Mouse (Mus musculus) embryonic facial prominence, embryonic 10.5 days (tissue): ENCODE measurements around the gene Got1. TPM values are rescaled to one million over a fixed set of nuclear protein-coding genes. Genes with fewer than 3 reads are reported as not detected.
"Not testable (repeated sequence)": the region's sequence is repeated elsewhere in the genome, so short reads cannot be mapped to it uniquely, and the experiment has no call there.

Experiments
- DNase-seq: peaks from one replicate; pipeline ENCODE4 v3.0.0-alpha.2; 2017; ENCODE audit warnings: low spot score
- H3K27ac ChIP-seq: fragments of 300-500 bp; sonication (generic); replicated peaks from 2 replicates; pipeline ENCODE4 v1.5.1; 2016; ENCODE audit warnings: mild to moderate bottlenecking
- H3K27me3 ChIP-seq: fragments of 300-500 bp; sonication (generic); replicated peaks from 2 replicates; pipeline ENCODE4 v1.6.1; 2016; ENCODE audit warnings: low read depth, mild to moderate bottlenecking; ENCODE audit not compliant: poor library complexity, severe bottlenecking
- H3K36me3 ChIP-seq: fragments of 300-500 bp; sonication (generic); replicated peaks from 2 replicates; pipeline ENCODE4 v1.6.1; 2016; ENCODE audit warnings: mild to moderate bottlenecking, moderate library complexity
- H3K4me1 ChIP-seq: fragments of 300-500 bp; sonication (generic); 2 replicates; pipeline ENCODE4 v1.6.1; 2016
- H3K4me3 ChIP-seq: fragments of 300-500 bp; sonication (generic); 2 replicates; pipeline ENCODE4 v1.5.1; 2016; ENCODE audit warnings: mild to moderate bottlenecking, moderate library complexity
- H3K9me3 ChIP-seq: fragments of 300-500 bp; sonication (generic); 2 replicates; pipeline ENCODE4 v1.6.1; 2016; ENCODE audit warnings: mild to moderate bottlenecking
- WGBS: fragments of 180-500 bp; shearing (Covaris S2); methylation state at CpG from one replicate; pipeline ENCODE4 v1.1.7; 2016; 5-methylcytosine and 5-hydroxymethylcytosine counted together
- polyA plus RNA-seq: library from polyadenylated mRNA; unstranded; fragments of >200 nt; fragmentation: Nextera tagmentation; extraction: Ambion mirVana; gene quantifications from 2 replicates; pipeline ENCODE4 v1.2.1, GENCODE M21; 2016

The Got1 gene
- polyA plus RNA-seq, 1 experiment from 2014 or later, result 57.9 TPM

DNA sequence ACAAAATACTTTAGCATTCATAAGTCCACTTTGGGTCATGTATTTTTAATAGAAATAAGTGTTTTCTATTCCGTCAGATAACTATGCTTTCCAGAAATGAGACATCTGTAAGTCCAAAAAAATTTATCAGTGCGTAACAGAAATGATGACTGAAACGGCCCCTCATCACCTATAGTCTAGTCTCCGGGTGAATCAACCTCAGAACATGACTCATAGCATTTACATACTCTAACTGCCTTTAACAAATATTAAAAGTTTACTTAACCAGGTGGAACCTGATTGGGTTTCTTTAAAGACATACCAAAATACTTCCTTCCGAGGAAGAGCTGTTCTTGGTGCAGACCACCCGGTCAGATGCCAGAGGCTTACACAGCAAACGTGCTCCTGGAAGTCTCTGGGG lies 6.1 kb downstream of the Got1 start:
- no peaks in the 10 kb centered on the region for H3K9me3 ChIP-seq
- no peaks in the 10 kb centered on the region for H3K27me3 ChIP-seq
- no peak for DNase-seq
- no peak overlapping the region for H3K4me3 ChIP-seq
- H3K4me1 ChIP-seq, result peaks cover 25% of the 10 kb centered on the region
- 86% methylated on average over 7 of the region's 7 CpGs for WGBS
- H3K36me3 ChIP-seq, result peaks cover 41% of the 10 kb centered on the region
- no peak overlapping the region for H3K27ac ChIP-seq

DNA sequence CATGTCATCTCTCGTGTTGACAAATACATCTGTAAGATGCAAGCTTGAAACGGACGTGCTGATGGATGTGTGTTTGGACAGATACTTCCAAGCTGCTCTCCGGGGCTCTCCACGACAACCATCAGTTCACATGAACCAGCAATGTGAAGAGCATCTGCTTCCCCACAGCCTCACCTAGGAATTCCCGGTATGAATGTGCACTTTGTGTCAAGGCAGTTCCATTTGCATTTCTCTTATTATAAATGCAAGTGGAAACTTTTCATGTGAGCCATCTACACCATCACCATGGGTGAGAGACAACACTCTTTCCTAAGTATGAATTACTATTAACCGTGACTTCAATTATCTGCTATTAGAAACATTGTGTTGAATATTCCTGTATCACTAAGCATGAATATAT lies 6.6 kb downstream of the Got1 start:
- no peaks in the 10 kb centered on the region for H3K27me3 ChIP-seq
- WGBS, result 90% methylated on average over 7 of the region's 7 CpGs
- no peaks in the 10 kb centered on the region for H3K9me3 ChIP-seq
- no peak overlapping the region for H3K4me3 ChIP-seq
- peaks cover 24% of the 10 kb centered on the region for H3K4me1 ChIP-seq
- peaks cover 44% of the 10 kb centered on the region for H3K36me3 ChIP-seq
- H3K27ac ChIP-seq, result no peak overlapping the region
- DNase-seq, result no peak

DNA sequence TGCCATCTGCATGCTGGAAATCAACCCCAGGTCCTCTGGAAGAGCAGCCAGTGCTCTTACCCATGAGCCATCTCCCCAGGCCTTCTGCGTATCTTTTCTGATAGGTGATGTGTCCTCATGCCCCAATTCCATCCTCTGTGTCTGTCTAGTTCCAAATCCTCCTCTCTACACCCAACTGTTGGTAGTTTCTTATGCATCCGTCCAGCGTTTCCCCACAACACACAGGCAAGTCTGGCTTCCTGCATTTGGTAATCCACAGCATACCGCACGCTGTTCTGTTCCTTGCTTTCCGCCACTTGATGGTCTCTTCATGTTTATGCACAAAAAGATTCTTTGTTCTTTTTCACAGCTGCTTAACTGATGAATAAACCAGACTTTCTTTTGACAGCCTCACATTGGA lies 7.1 kb downstream of the Got1 start:
- Histone ChIP-seq H3K27me3 (no peaks in the 10 kb centered on the region), H3K9me3 (no peaks in the 10 kb centered on the region), H3K4me1 (peaks cover 20% of the 10 kb centered on the region), H3K4me3 (no peak overlapping the region), H3K36me3 (peaks cover 47% of the 10 kb centered on the region), H3K27ac (no peak overlapping the region)
- DNase-seq, result no peak
- WGBS, result 91% methylated on average over 6 of the region's 6 CpGs

DNA sequence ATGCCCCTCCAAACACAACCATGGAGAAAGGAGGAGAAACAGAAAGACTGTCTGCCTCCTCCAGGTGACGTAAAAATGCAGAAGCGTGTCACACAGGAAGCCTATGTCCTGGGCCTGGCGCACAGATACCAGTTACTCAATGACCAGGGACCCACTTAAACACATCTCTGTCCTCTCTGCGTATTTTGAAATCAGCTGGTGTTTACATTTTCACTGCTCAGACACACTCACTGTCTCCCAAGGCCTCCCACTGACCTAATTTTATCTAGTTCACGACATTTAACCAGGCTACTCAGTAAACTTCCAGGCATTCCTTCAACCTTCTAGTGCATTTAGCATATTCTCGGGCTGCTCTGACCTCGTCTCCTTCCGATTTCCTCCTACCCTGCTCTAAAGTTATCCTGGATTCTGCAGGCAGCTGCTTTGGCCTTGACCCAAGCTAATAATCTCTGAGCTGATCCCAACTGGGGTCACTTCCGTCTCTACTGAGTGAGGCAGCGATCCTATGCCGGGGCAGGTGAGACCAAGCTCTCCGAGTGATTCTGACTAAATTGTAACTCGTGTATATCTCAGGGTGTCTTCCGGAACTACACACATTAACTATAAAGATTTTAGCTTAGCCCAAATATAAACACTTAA lies 7.9 kb downstream of the Got1 start:
- WGBS, result 90% methylated on average over 14 of the region's 14 CpGs
- Histone ChIP-seq H3K27me3 (no peaks in the 10 kb centered on the region), H3K36me3 (peaks cover 55% of the 10 kb centered on the region)

DNA sequence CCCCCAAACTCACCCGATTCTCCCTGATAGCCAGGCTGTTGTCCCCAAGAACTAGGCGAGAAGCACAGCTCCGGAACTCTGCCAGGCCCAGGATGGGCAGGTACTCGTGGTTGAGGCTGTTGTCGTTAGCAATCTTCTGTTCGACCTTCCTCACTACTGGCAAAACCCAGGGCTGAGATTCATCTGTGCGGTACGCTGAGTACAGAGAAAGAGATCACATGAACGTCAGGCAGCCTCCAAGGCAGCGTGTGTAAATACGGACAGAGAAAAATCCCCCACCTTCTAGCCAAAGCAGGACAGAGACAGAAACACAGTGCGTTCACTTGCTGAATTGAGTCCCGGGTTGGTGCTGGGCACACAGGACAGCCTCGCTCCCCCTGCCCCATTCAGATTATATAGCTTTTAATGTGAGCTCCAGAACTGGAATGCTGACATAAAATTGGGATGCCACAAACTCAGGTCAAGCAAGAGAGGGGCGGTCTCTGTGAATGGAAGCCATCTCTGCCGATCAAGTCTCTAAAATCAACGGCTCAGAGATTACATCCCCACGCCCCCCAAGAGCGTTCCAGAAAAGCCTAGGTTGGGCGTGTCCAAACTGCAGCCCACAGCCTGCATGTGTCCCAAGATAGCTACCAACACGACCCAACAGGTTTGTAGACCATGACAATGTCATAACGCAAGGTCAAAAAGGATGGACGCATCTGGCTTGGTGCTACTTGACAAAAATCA lies 8.6 kb downstream of the Got1 start:
- WGBS, result 95% methylated on average over 23 of the region's 23 CpGs
- H3K36me3 ChIP-seq, result peaks cover 62% of the 10 kb centered on the region
- H3K4me1 ChIP-seq, result peaks cover 6% of the 10 kb centered on the region

More for the DNA sequence above, 7.9 kb downstream of the Got1 start:
- Histone ChIP-seq H3K27ac (no peak overlapping the region), H3K4me1 (peaks cover 12% of the 10 kb centered on the region), H3K9me3 (no peaks in the 10 kb centered on the region), H3K4me3 (no peak overlapping the region)
- no peak for DNase-seq

DNA sequence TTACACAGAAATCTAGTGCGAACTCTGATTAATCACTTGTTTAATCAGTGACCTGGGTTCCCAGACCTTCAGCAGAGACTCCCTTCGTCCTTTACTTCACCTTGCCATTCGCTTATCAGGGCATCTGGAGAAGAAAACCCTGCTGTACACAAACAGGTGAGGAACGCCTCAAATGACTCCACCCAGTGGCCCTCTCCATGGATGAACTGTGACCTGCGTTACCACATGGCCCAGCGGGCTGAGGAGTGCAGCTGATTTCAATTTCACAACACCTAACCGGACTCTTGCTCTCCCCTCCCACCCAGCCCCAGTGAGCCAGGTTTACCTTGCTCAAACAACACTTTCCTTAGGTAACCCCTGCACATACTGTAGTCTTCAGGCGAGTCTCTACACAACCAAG lies 10.5 kb downstream of the Got1 start:
- no peaks in the 10 kb centered on the region for H3K27me3 ChIP-seq
- H3K27ac ChIP-seq, result no peak overlapping the region
- no peaks in the 10 kb centered on the region for H3K4me1 ChIP-seq
- no peak for DNase-seq
- H3K36me3 ChIP-seq, result peaks cover 76% of the 10 kb centered on the region
- no peak overlapping the region for H3K4me3 ChIP-seq
- WGBS, result 91% methylated on average over 8 of the region's 8 CpGs
- no peaks in the 10 kb centered on the region for H3K9me3 ChIP-seq

More for the DNA sequence above, 8.6 kb downstream of the Got1 start:
- no peak overlapping the region for H3K27ac ChIP-seq
- H3K27me3 ChIP-seq, result no peaks in the 10 kb centered on the region
- no peaks in the 10 kb centered on the region for H3K9me3 ChIP-seq
- DNase-seq, result no peak
- H3K4me3 ChIP-seq, result no peak overlapping the region

DNA sequence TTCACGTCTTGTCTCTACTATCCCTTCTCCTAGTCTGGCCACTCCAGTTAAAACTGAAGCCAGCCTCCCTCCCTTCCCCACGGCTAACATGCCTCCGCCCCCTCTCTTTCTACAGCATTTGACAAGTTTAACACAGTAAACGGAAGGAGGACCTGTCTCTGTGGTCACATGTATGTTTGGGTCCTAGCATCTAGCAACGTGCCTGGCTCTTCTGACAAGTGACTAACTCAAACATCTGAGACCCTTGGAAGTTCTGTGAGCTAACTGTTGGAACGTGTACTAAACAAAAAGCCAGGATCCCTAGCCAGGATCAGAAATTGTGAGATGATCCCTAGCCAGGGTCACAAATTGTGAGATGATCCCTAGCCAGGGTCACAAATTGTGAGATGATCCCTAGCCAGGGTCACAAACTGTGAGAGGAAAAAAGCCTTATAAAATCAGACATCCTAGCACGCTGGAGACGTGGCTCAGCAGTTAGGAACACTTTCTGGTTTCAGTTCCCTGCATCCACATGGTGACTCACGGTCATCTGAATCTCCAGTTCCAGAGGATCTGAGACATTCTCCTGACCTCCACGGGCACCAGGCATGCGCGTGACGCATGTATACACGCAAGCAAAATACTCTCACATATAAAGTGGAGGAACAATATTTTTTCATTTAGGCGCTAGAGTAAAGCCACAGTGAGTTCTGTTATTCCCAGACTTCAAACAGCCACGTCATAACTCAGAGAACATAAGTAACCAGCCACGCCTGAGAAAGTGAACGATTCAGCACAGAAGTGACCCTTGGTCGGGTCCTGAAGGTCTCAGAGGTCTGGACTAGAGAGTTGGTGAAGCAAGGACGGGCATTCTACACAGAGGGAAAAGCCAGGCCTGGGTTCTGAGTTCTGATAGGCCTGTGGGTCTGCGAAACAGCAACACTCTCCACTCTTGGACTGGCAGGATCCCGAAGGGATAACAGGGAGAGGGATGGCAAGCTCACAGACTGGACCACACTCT lies 12.5 kb downstream of the Got1 start:
- no peak overlapping the region for H3K27ac ChIP-seq
- WGBS, result 87% methylated on average over 22 of the region's 22 CpGs
- H3K27me3 ChIP-seq, result no peaks in the 10 kb centered on the region
- peaks cover 89% of the 10 kb centered on the region for H3K36me3 ChIP-seq
- no peak for DNase-seq
- no peaks in the 10 kb centered on the region for H3K9me3 ChIP-seq
- no peaks in the 10 kb centered on the region for H3K4me1 ChIP-seq
- H3K4me3 ChIP-seq, result no peak overlapping the region

DNA sequence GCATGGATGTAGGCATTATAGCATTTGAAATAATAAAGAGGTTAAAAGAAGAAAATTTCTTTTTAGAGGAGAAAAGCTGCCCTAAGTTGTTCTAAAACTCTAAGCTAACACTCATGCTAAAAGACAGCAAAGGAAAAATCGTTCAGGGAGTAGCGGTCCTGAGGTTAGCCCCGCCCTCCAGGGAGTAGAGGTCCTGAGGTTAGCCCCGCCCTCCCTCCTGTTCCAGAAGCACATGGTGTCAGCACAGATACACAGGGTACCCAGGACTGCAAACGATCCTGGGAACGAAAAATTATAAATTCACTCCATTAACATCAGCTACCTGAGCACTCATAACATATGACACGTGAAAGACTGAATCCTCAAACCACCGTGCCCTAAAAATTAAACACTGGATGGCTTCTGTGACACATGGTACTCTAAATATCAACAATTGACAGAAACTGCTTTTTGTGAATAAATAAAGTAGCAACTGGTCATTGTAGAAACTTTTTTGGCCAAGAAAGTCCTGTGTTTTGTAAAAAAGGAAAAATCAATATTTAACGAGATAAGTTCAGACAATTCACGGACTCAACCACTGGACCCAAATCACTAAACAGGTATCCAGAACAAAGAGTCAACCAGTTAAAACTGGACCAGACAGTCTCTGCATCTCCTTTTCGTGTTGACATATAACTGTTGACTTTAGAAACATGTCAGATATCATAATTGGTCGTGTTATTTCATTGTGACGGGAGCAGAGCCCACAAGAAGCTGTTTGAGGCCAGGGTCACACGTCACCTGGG lies 13.8 kb downstream of the Got1 start:
- DNase-seq, result no peak
- no peaks in the 10 kb centered on the region for H3K4me1 ChIP-seq
- no peaks in the 10 kb centered on the region for H3K27me3 ChIP-seq
- H3K36me3 ChIP-seq, result peaks cover 96% of the 10 kb centered on the region
- 93% methylated on average over 14 of the region's 14 CpGs for WGBS
- H3K4me3 ChIP-seq, result no peak overlapping the region
- no peaks in the 10 kb centered on the region for H3K9me3 ChIP-seq
- H3K27ac ChIP-seq, result no peak overlapping the region

DNA sequence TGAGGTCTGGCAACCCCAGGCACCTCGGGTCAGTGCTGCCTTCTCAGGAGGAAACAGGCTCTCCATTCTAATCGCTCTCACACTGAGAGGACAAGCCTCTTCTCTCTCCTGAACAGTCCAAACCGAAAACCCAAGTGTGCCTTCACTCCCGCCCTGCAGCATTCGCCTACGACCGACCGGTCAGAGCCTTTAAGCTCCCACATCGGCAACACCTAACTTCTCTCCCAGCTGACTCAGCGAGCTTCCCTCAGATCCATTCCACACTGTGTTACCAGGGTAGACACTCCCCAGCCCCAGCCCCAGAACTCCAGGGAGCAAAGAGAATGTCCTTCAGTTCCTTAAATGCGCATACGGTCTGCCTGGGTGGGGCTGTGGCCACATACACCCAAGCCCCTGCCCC lies 19.0 kb downstream of the Got1 start:
- Histone ChIP-seq H3K4me1 (0 out of 2 replicates have a peak, but pooled peaks cover 6% of the 10 kb centered on the region), H3K9me3 (no peaks in the 10 kb centered on the region), H3K4me3 (no peak overlapping the region), H3K27ac (no peak overlapping the region), H3K27me3 (no peaks in the 10 kb centered on the region), H3K36me3 (peaks cover 94% of the 10 kb centered on the region)
- 91% methylated on average over 12 of the region's 12 CpGs for WGBS
- DNase-seq, result no peak

DNA sequence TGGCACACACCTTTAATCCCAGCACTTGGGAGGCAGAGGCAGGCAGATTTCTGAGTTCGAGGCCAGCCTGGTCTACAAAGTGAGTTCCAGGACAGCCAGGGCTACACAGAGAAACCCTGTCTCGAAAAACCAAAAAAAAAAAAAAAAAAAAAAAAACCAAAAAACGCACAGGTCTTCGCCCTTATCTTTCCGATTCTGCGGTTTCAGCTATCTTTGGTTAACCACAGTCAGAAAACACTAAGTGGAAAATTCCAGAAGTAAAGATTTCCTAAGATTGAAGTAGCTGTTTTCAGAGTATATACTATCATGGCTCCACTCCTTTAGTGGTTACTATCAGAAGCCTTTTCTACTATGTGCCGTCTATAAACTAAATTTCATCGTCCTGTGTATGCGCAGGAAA lies 20.8 kb downstream of the Got1 start:
- WGBS, result 89% methylated on average over 9 of the region's 9 CpGs

DNA sequence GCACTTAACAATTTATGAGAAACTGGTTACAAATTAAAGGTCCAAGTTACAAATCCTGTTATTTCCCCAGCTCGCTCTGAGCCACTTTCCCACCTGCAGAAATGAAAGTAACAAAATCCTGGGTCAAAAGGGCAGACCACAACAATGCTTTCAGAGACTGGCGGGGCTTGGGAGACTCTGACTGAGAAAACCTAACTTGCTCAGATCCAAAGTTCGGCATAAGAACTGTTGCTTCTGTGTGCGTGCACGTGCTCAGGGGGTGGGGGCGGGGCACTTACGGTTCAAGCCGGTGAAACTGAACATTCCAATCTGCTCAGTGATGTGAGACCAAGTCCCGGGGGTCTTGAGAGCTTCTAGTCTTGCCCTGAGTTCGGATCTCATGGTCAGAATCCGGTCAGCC lies 21.8 kb downstream of the Got1 start:
- H3K9me3 ChIP-seq, result no peaks in the 10 kb centered on the region
- WGBS, result 74% methylated on average over 11 of the region's 11 CpGs
- H3K27ac ChIP-seq, result no peak overlapping the region
- DNase-seq, result no peak
- H3K4me1 ChIP-seq, result 0 out of 2 replicates have a peak, but pooled peaks cover 6% of the 10 kb centered on the region
- peaks cover 88% of the 10 kb centered on the region for H3K36me3 ChIP-seq
- no peaks in the 10 kb centered on the region for H3K27me3 ChIP-seq
- no peak overlapping the region for H3K4me3 ChIP-seq

More for the DNA sequence above, 20.8 kb downstream of the Got1 start:
- H3K27ac ChIP-seq, H3K27me3 ChIP-seq, H3K9me3 ChIP-seq, DNase-seq, H3K4me1 ChIP-seq, H3K4me3 ChIP-seq: not testable (repeated sequence)
- peaks cover 94% of the 10 kb centered on the region for H3K36me3 ChIP-seq

DNA sequence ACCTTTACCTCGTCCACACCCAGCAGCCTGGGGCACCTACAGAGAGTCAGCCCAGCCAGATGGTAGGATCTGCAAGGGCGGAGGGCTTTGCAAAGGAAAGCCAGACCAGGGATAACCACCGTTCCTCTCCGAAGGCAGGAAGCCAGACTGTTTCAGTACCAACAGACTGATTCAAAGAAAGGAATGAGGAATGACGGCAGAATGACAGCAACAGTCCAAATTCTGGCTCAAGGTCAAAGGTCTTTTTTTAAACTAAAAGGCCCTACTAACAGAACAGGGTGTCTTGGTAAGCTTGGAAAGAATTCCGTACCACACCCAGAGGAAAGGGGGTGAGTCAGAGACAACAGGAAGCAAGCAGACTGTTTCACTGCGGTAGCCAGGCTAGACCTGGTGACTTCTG lies 25.5 kb downstream of the Got1 start:
- Histone ChIP-seq H3K27ac (no peak overlapping the region), H3K27me3 (peaks cover 17% of the 10 kb centered on the region), H3K9me3 (no peaks in the 10 kb centered on the region), H3K4me1 (peaks cover 22% of the 10 kb centered on the region), H3K4me3 (no peak overlapping the region), H3K36me3 (peaks cover 50% of the 10 kb centered on the region)
- no peak for DNase-seq
- 86% methylated on average over 7 of the region's 7 CpGs for WGBS
